Mouse (Mus musculus): Measurements from ENCODE around the gene Ikbip. TPM values are rescaled to one million over a fixed set of nuclear protein-coding genes. Genes with fewer than 3 reads are reported as not detected.

Gene Ikbip
- polyA plus RNA-seq (2012; ENCODE audit: insufficient read depth, insufficient read length, missing spikeins): 20.3 and 23.8 TPM in 2 replicates

DNA sequence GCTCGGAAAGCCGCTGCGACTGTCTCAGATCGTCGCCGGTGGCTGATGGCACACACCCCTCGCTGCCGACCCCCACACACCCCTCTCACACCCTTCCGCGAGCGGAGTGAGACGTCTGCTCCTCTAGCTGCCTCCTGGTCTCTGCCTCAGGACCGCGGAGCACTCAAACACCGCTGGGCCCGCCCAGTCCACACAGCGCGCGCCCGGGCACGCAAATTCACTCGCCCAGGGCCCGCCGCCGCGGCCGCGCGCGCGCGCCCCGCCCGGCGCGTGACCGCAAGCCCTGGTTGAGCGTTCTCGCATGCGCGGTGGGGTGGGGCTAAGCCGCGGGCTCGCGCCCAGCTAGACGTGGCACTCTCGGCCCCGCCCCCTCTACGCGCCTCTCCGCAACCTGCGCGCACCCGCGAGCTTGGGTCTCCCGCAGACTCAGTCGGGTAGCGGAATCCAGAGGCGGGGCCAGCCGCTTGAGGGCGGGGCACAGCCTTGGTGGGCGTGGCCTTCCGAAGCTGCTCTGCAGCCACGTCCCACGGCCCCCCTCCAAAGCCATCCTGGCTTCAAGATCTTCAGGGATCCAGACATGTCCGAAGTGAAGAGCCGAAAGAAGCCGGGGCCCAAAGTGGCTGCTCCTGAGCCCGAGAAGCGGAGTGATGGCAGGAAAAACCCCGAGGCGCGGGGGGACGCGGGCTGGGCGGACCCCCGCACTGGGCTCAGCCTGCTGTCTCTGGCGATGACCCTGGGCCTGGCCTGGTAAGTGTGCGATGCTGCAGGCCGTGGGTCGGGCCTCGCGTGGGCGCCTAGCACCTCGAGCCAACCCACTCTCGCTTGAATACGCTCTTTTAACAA lies at the start of gene Ikbip, which contains the start of gene Apaf1:
Gene Ikbip, plus strand, starts transcription at position 391 of the 843 bp plus-strand sequence.
Gene Apaf1, minus strand, starts transcription at position 221 of the 843 bp plus-strand sequence.
- Histone ChIP-seq H3K27ac (replicated peaks; ENCODE audit: low read depth, low read length) (peak within 1 kb of the TSS; percentile 73), H3K4me1 (ENCODE audit: control insufficient read depth, insufficient read depth, insufficient read length, low read length) (no peaks in the 10 kb centered on the region)

DNA sequence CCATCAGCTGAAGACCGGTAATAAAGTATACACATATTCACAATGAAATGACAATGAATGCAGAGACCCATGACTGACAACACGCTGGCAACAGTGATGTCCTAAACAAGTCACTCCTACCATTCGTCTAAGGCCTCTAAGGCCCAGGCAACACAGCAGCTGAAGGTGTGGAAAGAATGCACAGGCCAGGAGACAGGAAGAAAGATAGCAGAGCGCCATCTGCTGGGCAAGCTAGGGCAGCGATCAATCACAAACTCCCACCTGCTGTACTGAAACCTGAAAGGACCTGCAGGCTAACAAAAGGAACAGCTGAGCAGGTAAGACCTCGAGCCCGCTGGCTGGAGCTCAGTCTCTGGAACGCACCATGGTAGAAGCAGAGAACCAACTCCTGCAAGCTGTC lies 48.8 kb upstream of the Ikbip start:
- H3K4me3 ChIP-seq (ENCODE audit: insufficient read depth, low read depth, low read length): no peak overlapping the region
- H3K27ac ChIP-seq (replicated peaks; ENCODE audit: low read depth, low read length): no peak overlapping the region
- H3K4me1 ChIP-seq (ENCODE audit: control insufficient read depth, insufficient read depth, insufficient read length, low read length): peaks cover 2% of the 10 kb centered on the region; the same call in 1 of the 2 replicates

More for the DNA sequence above, at the start of gene Ikbip, which contains the start of gene Apaf1:
- H3K4me3 ChIP-seq (ENCODE audit: insufficient read depth, low read depth, low read length): peak within 1 kb of the TSS; percentile 82

DNA sequence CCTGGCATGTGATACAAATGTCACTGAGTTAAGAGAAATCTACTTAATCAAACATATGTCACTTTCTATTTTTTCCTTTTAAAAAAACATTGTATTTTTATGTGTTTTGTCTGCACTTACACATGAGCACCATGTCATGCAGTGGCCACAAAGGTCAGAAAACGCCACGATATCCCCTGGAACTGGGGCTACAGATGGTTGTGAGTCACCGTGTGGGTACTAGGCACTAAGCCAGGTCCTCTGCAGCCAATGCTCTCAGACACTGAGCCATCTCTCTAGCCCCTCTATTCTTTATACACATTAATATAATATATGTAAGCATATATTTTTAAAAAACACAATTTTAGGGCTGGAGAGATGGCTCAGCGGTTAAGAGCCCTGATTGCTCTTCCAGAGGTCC lies 33.0 kb upstream of the Ikbip start:
- no peaks in the 10 kb centered on the region for H3K4me1 ChIP-seq (ENCODE audit: control insufficient read depth, insufficient read depth, insufficient read length, low read length)
- no peak overlapping the region for H3K4me3 ChIP-seq (ENCODE audit: insufficient read depth, low read depth, low read length)
- no peak overlapping the region for H3K27ac ChIP-seq (replicated peaks; ENCODE audit: low read depth, low read length)

DNA sequence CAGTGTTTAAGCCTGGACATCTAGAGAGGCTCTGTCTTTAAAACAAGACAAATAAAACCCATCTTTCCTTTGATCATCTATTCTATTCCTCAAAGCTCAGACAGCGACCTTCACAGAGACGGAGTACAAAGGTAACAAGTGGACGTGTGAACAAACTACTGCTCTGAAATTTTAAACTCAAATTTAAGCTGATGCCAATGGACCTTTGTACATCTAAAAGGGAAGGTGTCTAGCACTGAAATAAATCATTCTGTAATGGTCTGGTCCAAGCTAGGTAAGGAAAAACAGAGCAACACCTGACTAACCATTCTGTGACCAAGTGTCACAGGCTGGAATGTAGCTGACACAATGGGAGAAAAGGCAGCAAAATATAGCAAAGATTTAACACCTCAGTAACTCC lies 31.6 kb upstream of the Ikbip start:
- H3K27ac ChIP-seq (replicated peaks; ENCODE audit: low read depth, low read length): no peak overlapping the region
- no peak overlapping the region for H3K4me3 ChIP-seq (ENCODE audit: insufficient read depth, low read depth, low read length)
- H3K4me1 ChIP-seq (ENCODE audit: control insufficient read depth, insufficient read depth, insufficient read length, low read length): no peaks in the 10 kb centered on the region

DNA sequence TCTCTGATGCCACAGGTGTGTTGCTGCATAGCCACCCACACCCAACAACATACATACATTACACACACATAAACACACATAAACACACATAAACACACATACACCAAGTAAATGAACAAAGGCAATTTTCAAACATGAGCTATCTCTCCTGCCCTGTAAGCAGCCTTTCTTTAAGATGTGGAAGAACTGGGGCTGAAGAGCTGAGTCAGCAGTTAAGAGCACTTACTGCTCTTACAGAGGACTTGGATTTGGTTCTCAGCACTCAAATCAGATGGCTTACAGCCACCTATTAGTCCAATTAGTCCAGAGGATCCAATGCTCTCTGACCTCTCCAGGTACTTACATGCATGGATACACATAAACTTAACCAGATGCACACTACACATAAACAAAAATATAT lies 30.0 kb upstream of the Ikbip start:
- H3K4me1 ChIP-seq (ENCODE audit: control insufficient read depth, insufficient read depth, insufficient read length, low read length): no peaks in the 10 kb centered on the region
- no peak overlapping the region for H3K27ac ChIP-seq (replicated peaks; ENCODE audit: low read depth, low read length)
- H3K4me3 ChIP-seq (ENCODE audit: insufficient read depth, low read depth, low read length): no peak overlapping the region

DNA sequence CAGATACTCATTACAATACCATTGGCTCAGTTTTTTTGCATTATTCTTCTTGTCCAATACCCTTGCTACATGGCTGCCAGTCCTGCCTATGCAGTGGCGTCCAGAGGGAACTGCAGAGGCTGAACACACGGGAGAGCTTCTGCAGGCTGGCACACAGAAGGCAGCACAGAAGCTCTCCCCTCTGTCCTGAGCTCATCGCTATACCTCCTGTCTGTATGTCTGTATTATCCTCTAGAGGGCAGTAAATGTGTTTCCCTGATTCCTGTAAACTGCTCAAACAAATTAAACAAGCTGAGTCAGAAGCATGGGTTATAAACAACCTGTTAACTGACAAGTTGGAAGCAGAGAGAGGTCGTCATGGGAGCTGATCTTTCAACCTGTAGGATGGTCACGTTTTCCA lies 22.0 kb upstream of the Ikbip start:
- Histone ChIP-seq H3K27ac (replicated peaks; ENCODE audit: low read depth, low read length) (no peak overlapping the region), H3K4me1 (ENCODE audit: control insufficient read depth, insufficient read depth, insufficient read length, low read length) (peaks cover 3% of the 10 kb centered on the region; the same call in 1 of the 2 replicates), H3K4me3 (ENCODE audit: insufficient read depth, low read depth, low read length) (no peak overlapping the region)

DNA sequence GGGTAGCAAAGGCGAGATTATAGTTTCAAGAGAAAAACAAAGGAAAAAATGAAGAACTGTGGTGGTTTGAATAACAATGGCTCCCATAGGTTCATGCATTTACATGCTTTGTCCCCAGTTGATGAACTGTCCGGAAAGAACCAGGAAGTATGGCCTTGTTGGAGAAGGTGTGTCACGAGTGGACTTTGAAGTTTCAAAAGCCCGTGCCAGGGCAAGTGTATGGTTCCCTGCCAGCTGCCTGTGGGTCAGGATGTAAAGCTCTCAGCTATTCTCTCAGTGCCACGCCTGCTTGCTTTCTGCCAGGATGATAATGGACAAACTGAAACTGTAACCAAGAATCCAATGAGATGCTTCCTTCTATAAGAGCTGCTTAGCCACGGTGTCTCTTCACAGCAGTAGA lies 20.4 kb upstream of the Ikbip start:
- Histone ChIP-seq H3K27ac (replicated peaks; ENCODE audit: low read depth, low read length) (no peak overlapping the region), H3K4me1 (ENCODE audit: control insufficient read depth, insufficient read depth, insufficient read length, low read length) (peaks cover 3% of the 10 kb centered on the region; the same call in 1 of the 2 replicates), H3K4me3 (ENCODE audit: insufficient read depth, low read depth, low read length) (no peak overlapping the region)

DNA sequence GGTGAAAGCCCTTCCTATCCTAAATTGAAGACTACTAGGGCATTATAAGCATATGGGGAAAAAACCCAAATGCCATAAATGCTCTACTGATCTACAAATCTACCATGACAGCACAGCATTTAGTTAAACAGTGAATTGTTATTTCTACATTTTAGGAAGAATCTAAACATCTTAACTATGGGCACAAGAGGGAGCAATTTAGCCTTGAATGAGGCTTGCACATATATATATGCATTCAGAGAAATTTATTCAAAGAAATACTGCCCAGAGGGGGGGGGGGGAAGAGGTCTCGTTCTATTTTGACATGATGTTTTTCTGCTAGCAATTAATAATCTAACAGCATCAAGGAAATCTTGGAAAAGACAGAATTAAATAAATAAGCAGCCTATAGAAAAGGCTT lies 11.0 kb upstream of the Ikbip start:
- Histone ChIP-seq H3K4me3 (ENCODE audit: insufficient read depth, low read depth, low read length) (no peak overlapping the region), H3K4me1 (ENCODE audit: control insufficient read depth, insufficient read depth, insufficient read length, low read length) (no peaks in the 10 kb centered on the region), H3K27ac (replicated peaks; ENCODE audit: low read depth, low read length) (no peak overlapping the region)

DNA sequence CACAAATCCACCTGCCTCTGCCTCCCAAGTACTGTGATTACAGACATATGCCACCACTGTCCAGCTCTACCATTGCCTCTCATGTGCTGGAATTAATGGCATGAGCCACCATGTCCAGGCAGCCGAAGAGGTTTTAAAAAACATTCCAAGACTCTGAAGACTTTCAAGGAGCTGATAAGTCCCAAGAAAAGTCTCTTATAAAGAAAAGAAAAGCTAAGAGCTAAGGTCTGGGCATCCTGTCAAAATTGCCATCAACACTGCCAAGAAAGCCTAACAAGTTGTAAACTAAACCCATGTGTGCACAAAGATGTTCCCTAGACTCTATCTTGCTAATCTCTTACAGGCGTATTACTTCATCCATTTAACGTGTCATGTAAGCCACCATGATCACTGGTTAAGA lies 9.4 kb upstream of the Ikbip start:
- Histone ChIP-seq H3K27ac (replicated peaks; ENCODE audit: low read depth, low read length) (no peak overlapping the region), H3K4me1 (ENCODE audit: control insufficient read depth, insufficient read depth, insufficient read length, low read length) (no peaks in the 10 kb centered on the region)

DNA sequence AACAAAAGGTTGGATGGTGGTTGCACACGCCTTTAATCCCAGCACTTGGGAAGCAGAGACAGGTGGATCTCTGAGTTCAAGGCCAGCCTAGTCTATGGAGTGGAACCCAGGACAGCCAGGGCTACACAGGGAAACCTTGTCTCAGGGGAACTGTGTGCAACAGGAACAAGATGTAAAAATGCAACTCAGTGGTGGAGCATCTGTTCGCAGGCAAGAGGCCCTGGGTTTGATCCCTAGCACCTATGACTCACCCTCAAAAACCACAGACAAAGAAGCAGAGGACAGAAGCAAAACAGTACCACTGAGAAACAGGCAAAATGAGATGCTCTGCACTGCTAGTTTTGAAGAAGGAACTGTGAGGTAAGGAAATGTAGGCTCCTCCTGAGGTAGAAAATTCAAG lies 6.1 kb upstream of the Ikbip start:
- H3K27ac ChIP-seq (replicated peaks; ENCODE audit: low read depth, low read length): no peak overlapping the region
- no peaks in the 10 kb centered on the region for H3K4me1 ChIP-seq (ENCODE audit: control insufficient read depth, insufficient read depth, insufficient read length, low read length)
- no peak overlapping the region for H3K4me3 ChIP-seq (ENCODE audit: insufficient read depth, low read depth, low read length)

More for the DNA sequence above, 9.4 kb upstream of the Ikbip start:
- no peak overlapping the region for H3K4me3 ChIP-seq (ENCODE audit: insufficient read depth, low read depth, low read length)

DNA sequence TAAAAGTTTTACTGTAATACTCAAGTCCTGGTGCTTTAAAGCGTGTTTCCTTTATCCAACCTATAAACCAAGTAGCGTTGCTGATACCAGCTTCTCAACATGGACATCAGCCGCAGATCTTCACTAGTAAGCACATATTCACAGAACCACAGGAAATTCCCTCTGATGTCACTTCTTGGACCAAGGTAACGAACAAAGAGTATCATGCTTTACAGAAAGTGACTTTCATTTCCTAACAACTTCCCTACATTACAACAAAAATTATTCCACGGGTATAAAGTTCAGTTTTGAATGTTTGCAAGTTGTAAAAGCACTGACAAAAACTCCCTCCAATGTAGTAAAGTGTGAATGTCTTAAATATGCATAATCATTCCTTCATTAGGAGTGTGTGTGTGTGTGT lies 2.2 kb upstream of the Ikbip start:
- H3K4me1 ChIP-seq (ENCODE audit: control insufficient read depth, insufficient read depth, insufficient read length, low read length): no peaks in the 10 kb centered on the region
- H3K27ac ChIP-seq (replicated peaks; ENCODE audit: low read depth, low read length): no peak overlapping the region
- no peak overlapping the region for H3K4me3 ChIP-seq (ENCODE audit: insufficient read depth, low read depth, low read length)

DNA sequence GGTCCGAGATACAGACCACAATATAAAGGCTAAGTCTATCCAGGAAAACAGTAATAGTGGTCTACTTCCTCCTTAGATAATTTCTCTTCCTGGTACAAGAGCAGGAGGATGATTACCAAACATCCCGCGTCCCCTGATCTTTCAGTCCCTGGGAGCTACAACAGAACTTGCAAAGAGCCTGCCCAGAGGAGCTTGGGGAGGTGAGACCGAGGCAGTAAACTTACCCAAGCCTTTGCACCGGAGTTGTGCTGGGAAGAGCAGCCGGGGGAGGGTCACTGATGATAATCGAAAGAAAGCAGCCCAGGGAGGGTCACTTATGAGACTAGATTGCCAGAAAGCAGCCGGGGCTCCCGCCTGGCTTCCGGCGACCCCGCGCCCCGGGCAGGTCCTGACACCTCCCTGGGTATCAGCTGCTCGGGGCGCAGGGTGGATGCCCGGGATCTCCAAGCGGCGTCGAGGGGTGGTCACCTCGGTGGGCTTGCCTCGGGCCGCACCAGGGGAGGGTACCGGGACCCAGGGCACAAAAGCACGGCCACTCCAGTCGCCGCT lies 707 bp upstream of the Ikbip start:
- Histone ChIP-seq H3K27ac (replicated peaks; ENCODE audit: low read depth, low read length) (peak overlapping the region; percentile 73), H3K4me1 (ENCODE audit: control insufficient read depth, insufficient read depth, insufficient read length, low read length) (no peaks in the 10 kb centered on the region), H3K4me3 (ENCODE audit: insufficient read depth, low read depth, low read length) (peak overlapping the region; percentile 74)

DNA sequence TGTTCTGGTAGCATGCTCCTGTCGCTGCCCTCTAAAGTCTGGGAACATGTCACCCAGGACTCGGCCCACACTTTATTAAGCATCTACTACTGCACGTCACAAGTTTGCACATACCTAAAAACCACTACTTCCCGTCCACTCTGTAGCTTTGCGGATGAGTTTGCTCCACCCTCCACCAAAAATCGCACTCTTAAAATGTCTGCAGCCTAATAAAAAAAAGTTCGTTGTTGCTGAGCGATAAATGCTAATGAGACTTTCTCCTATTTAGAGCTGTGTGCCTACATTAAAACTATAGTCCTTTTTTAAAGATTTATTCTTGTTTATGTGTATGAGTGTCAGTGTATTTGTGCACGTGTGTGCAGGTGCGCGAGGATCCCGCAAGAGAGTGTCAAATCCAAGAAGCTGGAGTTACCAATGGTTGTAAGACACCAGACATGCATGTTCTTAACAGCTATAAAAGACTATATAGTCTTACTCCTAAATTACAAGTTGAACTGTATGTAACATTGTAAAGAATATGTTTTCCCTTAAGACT lies 720 bp downstream of the Ikbip start:
- no peak overlapping the region for H3K27ac ChIP-seq (replicated peaks; ENCODE audit: low read depth, low read length)
- H3K4me1 ChIP-seq (ENCODE audit: control insufficient read depth, insufficient read depth, insufficient read length, low read length): no peaks in the 10 kb centered on the region
- peak overlapping the region; percentile 82 for H3K4me3 ChIP-seq (ENCODE audit: insufficient read depth, low read depth, low read length)

DNA sequence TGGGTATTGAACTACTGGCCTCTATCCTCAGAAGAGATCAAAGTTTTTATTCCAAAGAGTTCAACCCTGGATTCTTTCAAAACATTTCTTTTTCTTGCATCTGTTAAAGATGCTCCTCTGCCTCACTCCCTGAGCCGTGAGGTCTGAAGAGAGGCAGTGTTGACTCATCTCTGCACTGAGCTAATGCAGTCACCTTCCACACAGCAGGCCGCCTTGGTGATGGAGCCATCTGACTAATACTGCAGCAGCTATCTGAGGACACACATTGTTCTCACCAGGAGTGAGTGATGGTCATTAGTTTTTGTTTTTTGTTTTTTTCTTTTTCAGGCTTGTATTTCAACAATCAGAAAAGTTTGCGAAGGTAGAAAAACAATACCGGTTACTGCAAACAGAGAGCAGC lies 10.1 kb downstream of the Ikbip start:
- no peak overlapping the region for H3K4me3 ChIP-seq (ENCODE audit: insufficient read depth, low read depth, low read length)
- H3K27ac ChIP-seq (replicated peaks; ENCODE audit: low read depth, low read length): no peak overlapping the region
- H3K4me1 ChIP-seq (ENCODE audit: control insufficient read depth, insufficient read depth, insufficient read length, low read length): no peaks in the 10 kb centered on the region

DNA sequence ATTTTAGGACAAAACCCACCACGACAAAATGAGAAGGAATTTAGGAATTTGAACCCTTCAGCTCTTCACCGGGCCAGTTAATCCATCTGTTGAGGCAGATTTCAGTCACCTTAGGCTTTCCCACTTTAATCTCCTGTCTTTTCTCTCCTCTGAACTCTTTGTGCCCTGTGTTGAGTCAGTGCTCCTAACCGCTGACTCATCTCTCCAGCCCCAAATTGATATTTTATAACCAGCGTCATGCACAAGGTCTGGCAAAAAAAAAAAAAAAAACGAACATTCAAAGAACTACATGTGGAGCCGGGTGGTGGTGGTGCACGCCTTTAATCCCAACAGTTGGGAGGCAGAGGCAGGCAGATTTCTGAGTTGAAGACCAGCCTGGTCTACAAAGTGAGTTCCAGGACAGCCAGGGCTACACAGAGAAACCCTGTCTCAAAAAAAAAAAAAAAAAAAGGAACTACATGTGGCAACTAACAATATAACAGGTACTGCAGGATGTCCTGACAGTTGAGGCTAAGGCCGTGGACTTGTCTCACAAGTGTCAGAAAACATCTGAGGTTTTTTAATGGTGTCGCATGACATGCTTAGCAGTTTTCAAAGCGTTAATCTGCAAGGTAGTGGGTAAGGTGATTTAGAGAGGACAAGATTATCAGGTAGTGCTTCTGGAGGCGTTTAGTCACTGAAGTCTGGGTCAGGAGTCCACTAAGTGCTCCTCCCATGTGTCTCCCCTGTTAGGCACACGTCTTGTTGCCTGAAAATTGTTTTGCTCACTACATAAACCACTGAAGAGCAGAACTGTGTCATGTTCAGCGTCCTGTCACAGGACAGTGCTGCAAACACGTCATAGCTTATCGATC lies 11.7 kb downstream of the Ikbip start:
- Histone ChIP-seq H3K4me3 (ENCODE audit: insufficient read depth, low read depth, low read length) (no peak overlapping the region), H3K4me1 (ENCODE audit: control insufficient read depth, insufficient read depth, insufficient read length, low read length) (no peaks in the 10 kb centered on the region), H3K27ac (replicated peaks; ENCODE audit: low read depth, low read length) (no peak overlapping the region)

Measured in brown adipose tissue, adult 24 weeks (tissue).